Mouse (Mus musculus): Measurements from ENCODE around the gene Ccdc24. TPM values are rescaled to one million over a fixed set of nuclear protein-coding genes. Genes with fewer than 3 reads are reported as not detected.

Gene Ccdc24
- polyA plus RNA-seq, 1 experiment from 2014 or later: 0.41 TPM

- Histone ChIP-seq H3K9ac (ENCODE audit: low read length) (no peak overlapping the region), H3K27ac (replicated peaks) (0 out of 2 replicates have a peak overlapping the region, but pooled peaks have one; percentile 13), H3K4me2 (replicated peaks; ENCODE audit: low read depth) (no peak overlapping the region), H3K4me3 (ENCODE audit: low read depth, low read length) (no peak overlapping the region), H3K27me3 (ENCODE audit: control insufficient read depth, insufficient read depth, low read length) (no peaks in the 10 kb centered on the region), H3K9me3 (ENCODE audit: control insufficient read depth, low read length) (no peaks in the 10 kb centered on the region), H3K36me3 (ENCODE audit: control insufficient read depth, insufficient read depth, low read length) (peaks cover 3% of the 10 kb centered on the region), H3K4me1 (replicated peaks; ENCODE audit: control insufficient read depth, insufficient read depth) (peaks cover 9% of the 10 kb centered on the region)
- DNase-seq (ENCODE audit: low spot score) (no peak), ATAC-seq (ENCODE audit: low FRiP score, low TSS enrichment) (no peak)
- TF ChIP-seq CTCF (IDR thresholded peaks at IDR 0.05; ENCODE audit: low read depth): no peak
- TF ChIP-seq EP300 (optimal IDR thresholded peaks at IDR 0.05): no peak
- 53% methylated on average over 5 of the region's 5 CpGs for WGBS
These were observed 44.0 kb upstream of the Ccdc24 start for GRCm38 (mm10) chr4:117916386-117916785.

GRCm38 (mm10) chr4:117915489-117916105 lies 43.2 kb upstream of the Ccdc24 start:
- Histone ChIP-seq H3K9ac (ENCODE audit: low read length) (peak overlapping the region; percentile 82), H3K4me3 (ENCODE audit: low read depth, low read length) (peak overlapping the region; percentile 75), H3K27ac (replicated peaks) (no peak overlapping the region), H3K9me3 (ENCODE audit: control insufficient read depth, low read length) (no peaks in the 10 kb centered on the region), H3K27me3 (ENCODE audit: control insufficient read depth, insufficient read depth, low read length) (no peaks in the 10 kb centered on the region), H3K36me3 (ENCODE audit: control insufficient read depth, insufficient read depth, low read length) (peaks cover 7% of the 10 kb centered on the region), H3K4me2 (replicated peaks; ENCODE audit: low read depth) (peak overlapping the region; percentile 99), H3K4me1 (replicated peaks; ENCODE audit: control insufficient read depth, insufficient read depth) (peaks cover 9% of the 10 kb centered on the region)
- TF ChIP-seq CTCF (IDR thresholded peaks at IDR 0.05; ENCODE audit: low read depth) (no peak), EP300 (optimal IDR thresholded peaks at IDR 0.05) (no peak)
- peak; percentile 26 for DNase-seq (ENCODE audit: low spot score)
- no peak for ATAC-seq (ENCODE audit: low FRiP score, low TSS enrichment)
- WGBS: 3% methylated on average over 19 of the region's 19 CpGs

GRCm38 (mm10) chr4:117914591-117915442 lies 42.5 kb upstream of the Ccdc24 start, which contains the start of gene Ipo13:
Gene Ipo13 (minus strand): TSS chr4:117914999.
- H3K9me3 ChIP-seq (ENCODE audit: control insufficient read depth, low read length): no peaks in the 10 kb centered on the region
- ATAC-seq (ENCODE audit: low FRiP score, low TSS enrichment) (peak; percentile 91), DNase-seq (ENCODE audit: low spot score) (peak; percentile 93)
- peaks cover 7% of the 10 kb centered on the region for H3K36me3 ChIP-seq (ENCODE audit: control insufficient read depth, insufficient read depth, low read length)
- peak within 1 kb of the TSS; percentile 99 for H3K4me2 ChIP-seq (replicated peaks; ENCODE audit: low read depth)
- H3K27ac ChIP-seq (replicated peaks): peak within 1 kb of the TSS; percentile 83
- H3K27me3 ChIP-seq (ENCODE audit: control insufficient read depth, insufficient read depth, low read length): no peaks in the 10 kb centered on the region
- H3K9ac ChIP-seq (ENCODE audit: low read length): peak within 1 kb of the TSS; percentile 82
- H3K4me1 ChIP-seq (replicated peaks; ENCODE audit: control insufficient read depth, insufficient read depth): peaks cover 9% of the 10 kb centered on the region
- under 1% methylated on average over 59 of the region's 61 CpGs for WGBS
- TF ChIP-seq EP300 (optimal IDR thresholded peaks at IDR 0.05) (peak; percentile 89), CTCF (IDR thresholded peaks at IDR 0.05; ENCODE audit: low read depth) (peak; percentile 53)
- peak within 1 kb of the TSS; percentile 75 for H3K4me3 ChIP-seq (ENCODE audit: low read depth, low read length)

GRCm38 (mm10) chr4:117914031-117914430 lies 41.7 kb upstream of the Ccdc24 start:
- ATAC-seq (ENCODE audit: low FRiP score, low TSS enrichment): 0 out of 2 replicates have a peak, but pooled peaks have one; percentile 6
- Histone ChIP-seq H3K9me3 (ENCODE audit: control insufficient read depth, low read length) (no peaks in the 10 kb centered on the region), H3K4me3 (ENCODE audit: low read depth, low read length) (peak overlapping the region; percentile 75), H3K4me2 (replicated peaks; ENCODE audit: low read depth) (peak overlapping the region; percentile 99), H3K36me3 (ENCODE audit: control insufficient read depth, insufficient read depth, low read length) (peaks cover 7% of the 10 kb centered on the region), H3K9ac (ENCODE audit: low read length) (peak overlapping the region; percentile 82), H3K27ac (replicated peaks) (peak overlapping the region; percentile 83), H3K27me3 (ENCODE audit: control insufficient read depth, insufficient read depth, low read length) (no peaks in the 10 kb centered on the region), H3K4me1 (replicated peaks; ENCODE audit: control insufficient read depth, insufficient read depth) (peaks cover 9% of the 10 kb centered on the region)
- 12% methylated on average over 8 of the region's 8 CpGs for WGBS
- DNase-seq (ENCODE audit: low spot score): no peak
- no peak for TF ChIP-seq EP300 (optimal IDR thresholded peaks at IDR 0.05)
- no peak for TF ChIP-seq CTCF (IDR thresholded peaks at IDR 0.05; ENCODE audit: low read depth)

- H3K27ac ChIP-seq (replicated peaks): no peak overlapping the region
- no peaks in the 10 kb centered on the region for H3K27me3 ChIP-seq (ENCODE audit: control insufficient read depth, insufficient read depth, low read length)
- TF ChIP-seq CTCF (IDR thresholded peaks at IDR 0.05; ENCODE audit: low read depth) (no peak), EP300 (optimal IDR thresholded peaks at IDR 0.05) (no peak)
- H3K4me3 ChIP-seq (ENCODE audit: low read depth, low read length): peak overlapping the region; percentile 75
- peaks cover 9% of the 10 kb centered on the region for H3K4me1 ChIP-seq (replicated peaks; ENCODE audit: control insufficient read depth, insufficient read depth)
- no peaks in the 10 kb centered on the region for H3K9me3 ChIP-seq (ENCODE audit: control insufficient read depth, low read length)
- peaks cover 7% of the 10 kb centered on the region for H3K36me3 ChIP-seq (ENCODE audit: control insufficient read depth, insufficient read depth, low read length)
- 53% methylated on average over 3 of the region's 3 CpGs for WGBS
- peak overlapping the region; percentile 99 for H3K4me2 ChIP-seq (replicated peaks; ENCODE audit: low read depth)
- H3K9ac ChIP-seq (ENCODE audit: low read length): peak overlapping the region; percentile 82; the same call in 1 of the 2 replicates
- ATAC-seq (ENCODE audit: low FRiP score, low TSS enrichment) (no peak), DNase-seq (ENCODE audit: low spot score) (peak; percentile 36)
These were observed 41.1 kb upstream of the Ccdc24 start for GRCm38 (mm10) chr4:117913421-117913820.
